Mouse (Mus musculus) limb, embryonic 10.5 days (tissue): ENCODE measurements around the gene Nrxn3. TPM values are rescaled to one million over a fixed set of nuclear protein-coding genes. Genes with fewer than 3 reads are reported as not detected.

Experiments used
- DNase-seq: peaks from one replicate; pipeline ENCODE4 v3.0.0-alpha.2; 2017; ENCODE audit warnings: low spot score
- H3K27ac ChIP-seq: fragments of 300-500 bp; sonication (generic); 2 replicates; pipeline ENCODE4 v1.5.1; 2016; ENCODE audit warnings: mild to moderate bottlenecking
- H3K27me3 ChIP-seq: fragments of 300-500 bp; sonication (generic); 2 replicates; pipeline ENCODE4 v1.6.1; 2016; ENCODE audit warnings: low read depth, mild to moderate bottlenecking; ENCODE audit not compliant: poor library complexity, severe bottlenecking
- H3K36me3 ChIP-seq: fragments of 300-500 bp; sonication (generic); 2 replicates; pipeline ENCODE4 v1.6.1; 2016; ENCODE audit warnings: mild to moderate bottlenecking, moderate library complexity
- H3K4me1 ChIP-seq: fragments of 300-500 bp; sonication (generic); 2 replicates; pipeline ENCODE4 v1.6.1; 2016
- H3K4me3 ChIP-seq: fragments of 300-500 bp; sonication (generic); 2 replicates; pipeline ENCODE4 v1.5.1; 2016; ENCODE audit warnings: mild to moderate bottlenecking, moderate library complexity
- H3K9me3 ChIP-seq: fragments of 300-500 bp; sonication (generic); replicated peaks from 2 replicates; pipeline ENCODE4 v1.6.1; 2016; ENCODE audit warnings: mild to moderate bottlenecking
- WGBS: fragments of 180-500 bp; shearing (Covaris S2); methylation state at CpG from one replicate; pipeline ENCODE4 v1.1.7; 2016; 5-methylcytosine and 5-hydroxymethylcytosine counted together
- polyA plus RNA-seq: library from polyadenylated mRNA; unstranded; fragments of >200 nt; fragmentation: Nextera tagmentation; extraction: Ambion mirVana; gene quantifications from 2 replicates; pipeline ENCODE4 v1.2.1, GENCODE M21; 2016

Nrxn3 gene
- polyA plus RNA-seq, 1 experiment from 2014 or later = 0.48 TPM

DNA sequence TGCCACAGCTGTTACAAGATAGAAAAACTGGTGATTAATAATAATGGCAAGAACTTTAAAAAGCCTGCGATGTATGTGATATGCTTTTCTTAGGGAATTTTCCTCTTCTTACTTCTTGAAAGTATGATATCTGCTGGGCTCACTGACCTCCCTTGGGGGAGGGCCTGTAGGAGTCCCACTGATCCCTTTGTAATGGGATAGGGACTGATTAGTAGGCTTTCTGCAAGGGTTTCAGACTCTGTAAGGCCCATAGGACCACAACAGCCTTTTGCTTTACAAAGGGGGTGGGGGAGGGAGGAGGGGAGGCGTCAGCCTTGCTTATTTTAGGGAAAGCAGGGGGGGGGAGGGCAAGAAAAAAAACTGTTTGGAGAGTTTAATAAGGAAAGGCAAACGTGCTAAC lies 97.5 kb downstream of the Nrxn3 start:
- H3K27me3 ChIP-seq = no peaks in the 10 kb centered on the region
- 31% methylated on average over 3 of the region's 3 CpGs for whole genome bisulfite sequencing
- H3K4me1 ChIP-seq = peaks cover 16% of the 10 kb centered on the region
- no peak for DNase-seq
- no peak overlapping the region for H3K4me3 ChIP-seq
- H3K9me3 ChIP-seq = no peaks in the 10 kb centered on the region
- H3K36me3 ChIP-seq = no peaks in the 10 kb centered on the region
- no peak overlapping the region for H3K27ac ChIP-seq

DNA sequence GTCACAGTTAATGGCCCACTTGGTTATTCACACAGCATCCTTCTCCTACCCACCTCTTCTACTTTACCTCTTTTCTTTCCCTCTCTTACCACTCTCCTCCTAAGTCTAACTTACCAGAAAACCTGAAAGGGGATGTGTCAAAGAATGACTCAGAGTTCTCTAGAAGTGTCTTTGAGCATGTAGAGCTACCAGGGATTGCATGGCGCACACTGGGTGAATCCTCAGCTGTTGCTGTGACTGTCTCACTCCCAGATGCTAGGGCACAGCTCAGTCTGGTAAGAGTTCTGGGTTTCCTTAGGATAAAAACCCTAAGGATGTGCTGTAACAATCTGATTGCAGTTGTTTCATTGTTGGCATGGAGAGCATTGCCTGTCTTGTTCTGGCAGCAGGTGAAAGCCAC lies 108.2 kb downstream of the Nrxn3 start:
- WGBS = 98% methylated on average over 1 of the region's 1 CpGs
- no peak overlapping the region for H3K27ac ChIP-seq
- H3K36me3 ChIP-seq = no peaks in the 10 kb centered on the region
- no peak for DNase-seq
- no peaks in the 10 kb centered on the region for H3K9me3 ChIP-seq
- H3K4me3 ChIP-seq = no peak overlapping the region
- no peaks in the 10 kb centered on the region for H3K4me1 ChIP-seq
- H3K27me3 ChIP-seq = no peaks in the 10 kb centered on the region

DNA sequence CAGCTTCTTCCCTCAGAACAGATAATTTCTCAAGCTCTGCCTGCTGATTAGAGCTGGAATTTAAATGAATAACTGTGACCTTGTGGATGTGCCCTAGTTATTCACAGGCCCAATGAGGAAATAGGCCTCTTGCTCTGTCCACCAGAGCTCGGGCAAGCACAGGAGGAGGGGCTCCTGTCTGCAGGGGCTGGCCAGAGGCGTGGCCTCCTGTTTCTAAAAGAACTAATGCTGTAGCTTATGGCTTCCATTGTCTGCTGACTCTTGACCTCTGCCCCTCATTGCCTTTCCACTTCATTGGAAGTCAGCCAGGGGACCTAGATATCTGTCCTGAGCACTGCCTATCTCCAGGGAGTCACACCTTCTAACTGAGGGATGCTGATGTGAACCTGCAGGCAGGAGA lies 113.1 kb downstream of the Nrxn3 start:
- Histone ChIP-seq H3K9me3 (no peaks in the 10 kb centered on the region), H3K27ac (no peak overlapping the region), H3K36me3 (no peaks in the 10 kb centered on the region), H3K4me3 (no peak overlapping the region), H3K4me1 (no peaks in the 10 kb centered on the region), H3K27me3 (no peaks in the 10 kb centered on the region)
- WGBS = 40% methylated on average over 2 of the region's 2 CpGs
- DNase-seq = no peak

DNA sequence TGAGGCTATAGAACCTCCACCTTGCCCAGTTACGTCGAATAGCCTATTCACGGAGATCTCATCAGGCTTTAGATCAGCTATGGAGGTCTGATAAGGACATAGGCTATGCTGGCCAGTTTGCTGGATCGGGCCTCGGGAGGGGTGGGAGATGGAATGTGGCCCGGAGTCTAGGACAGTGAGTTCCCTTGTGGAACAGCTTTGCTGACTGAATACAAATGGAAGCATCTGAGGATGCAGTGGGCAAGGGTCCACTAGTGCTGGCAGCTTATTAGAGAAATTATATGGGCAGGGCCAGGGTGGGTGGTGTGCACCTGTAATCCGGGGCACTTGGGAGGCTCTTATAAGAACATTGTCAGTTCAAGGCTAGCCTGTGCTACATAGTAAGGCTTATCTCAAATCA lies 117.0 kb downstream of the Nrxn3 start:
- no peak overlapping the region for H3K27ac ChIP-seq
- H3K4me3 ChIP-seq = no peak overlapping the region
- no peak for DNase-seq
- 91% methylated on average over 7 of the region's 7 CpGs for WGBS
- H3K9me3 ChIP-seq = no peaks in the 10 kb centered on the region
- no peaks in the 10 kb centered on the region for H3K27me3 ChIP-seq
- H3K36me3 ChIP-seq = no peaks in the 10 kb centered on the region
- H3K4me1 ChIP-seq = no peaks in the 10 kb centered on the region

DNA sequence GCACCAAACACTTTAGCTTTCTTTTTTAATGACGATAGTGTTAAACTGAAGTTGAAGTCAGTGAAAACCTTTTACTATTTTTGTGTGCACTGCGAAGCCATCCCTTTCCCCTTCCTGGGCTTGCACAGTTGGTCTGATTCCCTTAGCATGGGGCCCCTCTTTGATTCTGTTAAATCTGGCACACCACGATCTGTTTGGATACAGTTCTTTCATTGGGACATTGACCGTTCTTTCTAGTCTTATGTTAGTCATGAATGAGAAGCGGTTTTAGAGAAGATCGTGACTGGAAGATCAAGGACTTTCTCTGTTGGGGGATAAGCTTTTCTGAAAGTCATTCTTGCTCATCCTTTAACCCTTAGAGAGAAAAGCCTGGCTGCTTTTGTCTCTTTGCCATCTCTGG lies 118.7 kb downstream of the Nrxn3 start:
- 92% methylated on average over 6 of the region's 6 CpGs for WGBS
- H3K4me1 ChIP-seq = no peaks in the 10 kb centered on the region
- no peaks in the 10 kb centered on the region for H3K36me3 ChIP-seq
- DNase-seq = no peak
- H3K4me3 ChIP-seq = no peak overlapping the region
- no peak overlapping the region for H3K27ac ChIP-seq
- no peaks in the 10 kb centered on the region for H3K9me3 ChIP-seq
- H3K27me3 ChIP-seq = no peaks in the 10 kb centered on the region

DNA sequence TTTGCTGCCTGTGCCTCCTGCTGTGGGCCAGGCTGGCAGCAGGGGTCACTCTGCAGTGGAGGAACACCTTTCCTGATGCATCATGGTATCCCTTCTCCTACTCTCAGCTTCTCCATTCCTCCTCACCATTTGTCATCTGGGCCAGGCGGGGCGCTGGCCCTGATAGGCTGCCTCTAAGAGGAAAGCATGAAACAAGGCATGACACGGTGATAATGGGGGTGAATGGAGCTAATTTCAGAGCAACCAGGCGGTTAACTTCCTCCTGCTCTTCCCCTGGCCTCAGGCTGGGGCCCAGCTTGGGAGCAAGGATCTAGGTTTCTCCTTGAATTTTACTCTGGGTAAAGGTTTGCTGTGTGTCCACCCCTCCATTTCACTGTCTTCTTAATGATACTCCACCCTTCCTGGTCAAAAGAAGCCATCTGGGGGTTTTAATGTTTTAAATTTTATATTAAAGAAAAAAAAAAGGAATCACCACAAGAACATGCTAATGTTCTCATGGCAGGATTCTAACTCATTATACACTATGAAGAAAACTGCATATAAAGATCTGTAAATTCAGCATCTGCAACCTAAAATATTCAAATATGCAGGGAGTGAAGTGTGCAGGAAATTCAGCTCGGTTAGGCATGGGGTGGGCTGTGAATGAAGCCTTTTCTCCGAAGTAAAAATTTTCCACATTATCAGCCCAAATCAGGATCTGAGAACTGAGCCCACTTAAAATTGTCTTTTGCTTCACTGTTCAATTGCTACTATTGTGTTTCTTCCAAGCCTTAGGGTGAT lies 127.9 kb downstream of the Nrxn3 start:
- H3K36me3 ChIP-seq = no peaks in the 10 kb centered on the region
- H3K4me1 ChIP-seq = no peaks in the 10 kb centered on the region; the same call in 1 of the 2 replicates
- no peaks in the 10 kb centered on the region for H3K9me3 ChIP-seq
- WGBS = 39% methylated on average over 6 of the region's 6 CpGs
- no peaks in the 10 kb centered on the region for H3K27me3 ChIP-seq
- no peak overlapping the region for H3K4me3 ChIP-seq
- DNase-seq = no peak
- no peak overlapping the region for H3K27ac ChIP-seq

DNA sequence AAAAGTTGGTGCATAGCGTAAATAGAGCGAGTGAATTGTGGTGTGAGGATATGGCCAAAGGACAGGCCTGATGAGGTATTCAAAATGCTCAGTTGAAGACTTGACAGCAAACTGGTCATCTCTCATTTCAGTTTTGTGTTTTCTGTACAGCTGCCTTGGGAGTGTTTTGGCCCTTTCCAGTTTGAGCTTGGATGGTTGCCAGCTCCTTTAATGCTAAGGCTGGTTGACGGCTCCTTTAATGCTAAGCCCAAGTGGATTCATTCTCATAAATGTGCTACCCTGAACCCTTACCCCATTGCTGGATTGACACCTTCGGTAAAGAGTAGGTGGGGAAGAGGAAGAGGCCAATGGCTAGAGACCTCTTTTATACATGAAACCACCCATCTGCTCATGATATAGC lies 131.4 kb downstream of the Nrxn3 start:
- WGBS = 91% methylated on average over 4 of the region's 4 CpGs
- Histone ChIP-seq H3K9me3 (no peaks in the 10 kb centered on the region), H3K27ac (no peak overlapping the region), H3K4me3 (no peak overlapping the region), H3K27me3 (no peaks in the 10 kb centered on the region), H3K4me1 (no peaks in the 10 kb centered on the region; the same call in 1 of the 2 replicates), H3K36me3 (no peaks in the 10 kb centered on the region)
- no peak for DNase-seq

DNA sequence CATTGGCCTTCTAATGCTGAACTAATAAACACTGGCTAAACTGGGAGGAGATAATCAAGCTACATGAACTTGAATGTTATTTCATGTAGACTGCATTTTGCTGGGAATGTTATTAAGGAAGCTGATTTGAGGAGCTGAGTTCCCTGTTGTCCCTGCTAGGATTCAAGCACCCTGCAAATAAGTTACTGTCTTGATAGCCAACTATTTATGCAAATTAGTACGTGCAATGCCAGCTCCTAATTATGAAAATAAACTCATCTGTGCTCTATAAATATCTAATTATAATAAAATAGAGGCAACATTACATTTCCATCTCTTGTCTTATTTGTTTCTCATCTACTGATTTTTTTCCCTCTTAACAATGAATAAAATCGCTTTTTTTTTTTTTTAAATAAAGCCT lies 135.0 kb downstream of the Nrxn3 start:
- no peak for DNase-seq
- Histone ChIP-seq H3K9me3 (no peaks in the 10 kb centered on the region), H3K27me3 (no peaks in the 10 kb centered on the region), H3K4me1 (peaks cover 3% of the 10 kb centered on the region; the same call in 1 of the 2 replicates), H3K4me3 (no peak overlapping the region), H3K27ac (no peak overlapping the region), H3K36me3 (no peaks in the 10 kb centered on the region)
- WGBS = 89% methylated on average over 2 of the region's 2 CpGs

DNA sequence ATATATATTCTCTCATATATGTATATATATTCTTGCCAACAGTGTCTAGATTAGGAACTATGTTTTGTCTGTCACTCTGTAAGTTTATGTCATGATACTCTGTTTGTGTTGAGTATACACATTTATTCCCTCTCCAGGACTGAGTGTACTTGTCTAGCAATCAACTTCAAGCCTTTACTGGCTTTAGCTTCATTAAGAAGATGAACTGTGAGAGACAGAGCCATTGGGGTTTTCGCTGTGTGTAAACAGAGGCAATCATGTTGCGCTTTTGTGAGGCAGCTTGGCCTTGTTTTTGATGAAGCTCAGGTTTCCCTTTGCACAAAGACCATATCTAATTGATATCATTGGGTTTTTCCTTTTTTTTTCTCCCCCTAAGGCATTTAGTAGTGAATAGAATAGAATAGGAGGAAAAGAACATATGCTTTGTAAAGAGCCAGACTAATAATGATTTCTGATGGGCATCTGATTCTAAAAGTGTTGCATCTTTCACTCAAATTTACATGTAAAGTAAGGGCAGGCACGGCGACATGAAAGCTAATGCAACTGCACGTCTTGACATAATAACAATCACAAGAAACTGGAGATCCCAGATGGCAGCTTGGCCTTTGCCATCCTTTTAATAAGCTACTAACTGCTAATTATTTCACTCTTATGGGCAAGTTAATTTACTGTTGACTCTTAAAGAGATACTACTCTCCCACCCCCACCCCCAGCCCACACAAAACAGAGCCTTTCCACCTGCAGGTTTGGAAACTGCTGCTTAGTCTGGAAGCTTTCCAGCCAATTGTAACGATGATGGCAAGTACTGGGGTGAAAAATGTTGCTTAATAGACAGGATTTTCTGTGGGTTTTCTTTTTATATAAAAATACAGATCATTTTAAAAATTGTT lies 137.0 kb downstream of the Nrxn3 start:
- Histone ChIP-seq H3K4me1 (peaks cover 3% of the 10 kb centered on the region; the same call in 1 of the 2 replicates), H3K9me3 (no peaks in the 10 kb centered on the region), H3K36me3 (no peaks in the 10 kb centered on the region), H3K27ac (no peak overlapping the region), H3K27me3 (no peaks in the 10 kb centered on the region), H3K4me3 (no peak overlapping the region)
- 65% methylated on average over 6 of the region's 6 CpGs for WGBS
- no peak for DNase-seq

DNA sequence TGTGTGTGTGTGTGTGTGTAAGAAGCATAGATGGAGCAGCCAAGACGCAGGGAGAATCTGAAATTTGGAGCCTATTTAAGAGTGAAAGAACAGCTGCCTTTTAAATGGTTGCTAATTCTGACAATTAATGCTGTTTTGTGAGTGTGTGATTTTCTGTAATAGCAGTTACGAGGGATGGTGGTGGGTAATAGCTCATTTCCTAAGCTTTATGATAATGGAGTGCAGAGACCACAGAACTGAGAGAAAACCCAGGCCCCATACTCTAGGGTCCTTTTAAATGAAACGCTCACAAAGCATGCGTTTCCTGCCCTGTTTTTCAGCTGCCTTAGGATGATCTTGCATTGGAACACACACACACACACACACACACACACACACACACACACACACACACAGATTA lies 137.7 kb downstream of the Nrxn3 start:
- H3K4me1 ChIP-seq = peaks cover 3% of the 10 kb centered on the region; the same call in 1 of the 2 replicates
- H3K27me3 ChIP-seq = no peaks in the 10 kb centered on the region
- WGBS = 65% methylated on average over 4 of the region's 4 CpGs
- no peak overlapping the region for H3K4me3 ChIP-seq
- no peaks in the 10 kb centered on the region for H3K9me3 ChIP-seq
- H3K36me3 ChIP-seq = no peaks in the 10 kb centered on the region
- no peak for DNase-seq
- H3K27ac ChIP-seq = no peak overlapping the region

DNA sequence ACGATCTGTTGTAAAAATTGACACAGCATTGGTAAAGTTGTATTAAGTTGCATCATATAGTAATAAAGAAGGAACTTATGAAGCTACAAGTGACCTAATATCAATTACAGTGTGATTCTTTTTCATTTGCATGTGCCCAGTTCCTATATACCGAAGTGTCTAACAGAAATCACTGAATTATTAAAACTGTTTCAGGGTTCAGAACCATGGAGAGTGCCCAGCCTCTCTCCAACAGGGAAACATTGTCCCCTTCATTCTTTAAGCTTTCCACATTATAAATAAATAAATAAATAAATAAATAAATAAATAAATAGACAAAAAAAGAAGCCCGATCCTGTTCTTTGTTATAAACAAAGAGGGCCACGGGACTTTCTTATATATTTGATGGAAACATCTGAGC lies 140.4 kb downstream of the Nrxn3 start:
- H3K27ac ChIP-seq = no peak overlapping the region
- DNase-seq = no peak
- no peak overlapping the region for H3K4me3 ChIP-seq
- no peaks in the 10 kb centered on the region for H3K36me3 ChIP-seq
- WGBS = 83% methylated on average over 4 of the region's 4 CpGs
- no peaks in the 10 kb centered on the region for H3K27me3 ChIP-seq
- peaks cover 3% of the 10 kb centered on the region; the same call in 1 of the 2 replicates for H3K4me1 ChIP-seq
- H3K9me3 ChIP-seq = no peaks in the 10 kb centered on the region

DNA sequence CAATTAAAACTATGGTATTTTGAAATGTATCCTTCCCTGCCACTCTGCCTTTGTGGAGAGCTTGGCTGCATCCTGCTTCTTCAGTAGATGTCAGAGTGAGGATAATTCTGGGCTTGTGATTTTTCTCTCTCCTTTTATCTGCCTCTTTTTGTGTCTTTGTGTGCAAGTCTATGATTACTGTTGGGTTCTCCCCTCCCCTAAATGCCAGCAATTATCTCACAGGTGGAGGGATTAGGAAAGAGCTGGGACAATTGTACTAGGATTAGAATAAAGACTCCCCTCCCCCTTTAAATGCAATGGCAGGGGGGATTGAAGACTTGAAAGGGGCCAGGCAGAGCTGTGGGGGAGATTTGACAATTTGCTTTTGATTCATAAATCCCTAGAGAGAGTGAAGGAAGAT lies 145.6 kb downstream of the Nrxn3 start:
- H3K27me3 ChIP-seq = no peaks in the 10 kb centered on the region
- no peak overlapping the region for H3K4me3 ChIP-seq
- no peak overlapping the region for H3K27ac ChIP-seq
- no peak for DNase-seq
- H3K4me1 ChIP-seq = peaks cover 7% of the 10 kb centered on the region
- H3K36me3 ChIP-seq = no peaks in the 10 kb centered on the region
- H3K9me3 ChIP-seq = no peaks in the 10 kb centered on the region

DNA sequence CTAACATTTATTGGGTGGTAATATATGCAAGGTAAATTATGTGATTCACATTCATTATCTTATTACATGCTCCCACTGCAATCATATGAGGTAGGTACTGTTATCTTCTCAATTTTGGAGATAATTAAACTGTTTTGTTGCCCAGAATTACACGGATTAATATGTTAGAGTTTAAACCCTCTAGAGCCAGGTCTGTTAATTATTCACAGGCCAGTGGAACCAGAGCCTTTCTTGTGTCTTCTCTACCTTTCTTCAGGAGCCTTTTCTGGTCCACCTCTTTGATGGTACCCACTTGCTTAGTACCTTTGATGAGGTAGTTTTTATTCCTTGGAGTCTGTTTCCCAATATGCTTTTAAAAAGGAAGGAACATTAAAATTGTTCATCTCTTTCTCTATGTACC lies 174.7 kb downstream of the Nrxn3 start:
- Histone ChIP-seq H3K4me3 (no peak overlapping the region), H3K36me3 (no peaks in the 10 kb centered on the region), H3K4me1 (peaks cover 12% of the 10 kb centered on the region), H3K27ac (no peak overlapping the region), H3K9me3 (no peaks in the 10 kb centered on the region), H3K27me3 (no peaks in the 10 kb centered on the region)
- no peak for DNase-seq
- WGBS = 74% methylated on average over 1 of the region's 1 CpGs
